Mouse (Mus musculus) G1E (cell line): ENCODE data around the gene Arid3b. TPM values are rescaled to one million over a fixed set of nuclear protein-coding genes. Genes with fewer than 3 reads are reported as not detected.

ENCODE experiments used
- ATAC-seq: 2 replicates; pipeline ENCODE4 v1.8.0; 2016; ENCODE audit warnings: mild to moderate bottlenecking; ENCODE audit not compliant: insufficient number of reproducible peaks, poor library complexity, low FRiP score, severe bottlenecking; ENCODE audit errors: extremely low read depth
- DNase-seq: peaks from one replicate; pipeline ENCODE4 v3.0.0; 2012; ENCODE audit warnings: low spot score
- H3K27me3 ChIP-seq: 2 replicates; pipeline ENCODE4 v1.6.1; 2012; ENCODE audit warnings: mild to moderate bottlenecking, low read length, inconsistent platforms; ENCODE audit not compliant: insufficient read depth
- H3K36me3 ChIP-seq: replicated peaks from 2 replicates; pipeline ENCODE3; 2012; ENCODE audit warnings: mild to moderate bottlenecking, inconsistent platforms
- H3K4me1 ChIP-seq: 2 replicates; pipeline ENCODE4 v1.6.1; 2012; ENCODE audit warnings: low read depth, low read length, inconsistent platforms, mixed read lengths; ENCODE audit not compliant: insufficient read depth
- H3K4me3 ChIP-seq: 2 replicates; pipeline ENCODE4 v1.5.1; 2012; ENCODE audit warnings: low read depth, mild to moderate bottlenecking, inconsistent platforms, low read length, moderate library complexity, mixed read lengths
- H3K9me3 ChIP-seq: replicated peaks from 2 replicates; pipeline ENCODE4 v1.6.1; 2012; ENCODE audit warnings: inconsistent platforms
- CTCF ChIP-seq: IDR thresholded peaks from 2 replicates; pipeline ENCODE4 v1.5.1; 2012; ENCODE audit warnings: low read depth, low read length, inconsistent platforms, mixed read lengths
- GATA1 ChIP-seq: IDR thresholded peaks from 2 replicates; pipeline ENCODE4 v1.6.1; 2012; ENCODE audit warnings: borderline replicate concordance, low read length, inconsistent platforms, mixed read lengths
- GATA2 ChIP-seq: IDR thresholded peaks from 2 replicates; pipeline ENCODE4 v1.6.1; 2012; ENCODE audit warnings: low read depth, low read length, inconsistent platforms, borderline replicate concordance
- POLR2AphosphoS5 ChIP-seq: IDR thresholded peaks from 2 replicates; pipeline ENCODE4 v1.6.1; 2012; ENCODE audit warnings: low read depth, low read length, inconsistent platforms; ENCODE audit not compliant: insufficient replicate concordance
- TAL1 ChIP-seq: conservative IDR thresholded peaks from 2 replicates; pipeline ENCODE4 v1.6.1; 2012; ENCODE audit warnings: low read depth, low read length, inconsistent platforms, mixed read lengths
- polyA plus RNA-seq: library from polyadenylated mRNA; stranded (reverse); fragments of >175 nt; gene quantifications from 2 replicates; pipeline ENCODE4 v1.2.3, GENCODE M21; 2012
- total RNA-seq, 2 experiments: library from RNA; stranded (forward) in 1 of 2; stranded (reverse) in 1 of 2; fragments of 200-1000 nt in 1 of 2; fragments of >200 nt in 1 of 2; fragmentation: Nextera tagmentation in 1 of 2; gene quantifications; 2 replicates each; pipeline ENCODE4 v1.2.3; 2014 to 2017

Arid3b gene
- total and polyA plus RNA-seq, 3 experiments: 6.1 to 19.5 (median 7.4) TPM

DNA sequence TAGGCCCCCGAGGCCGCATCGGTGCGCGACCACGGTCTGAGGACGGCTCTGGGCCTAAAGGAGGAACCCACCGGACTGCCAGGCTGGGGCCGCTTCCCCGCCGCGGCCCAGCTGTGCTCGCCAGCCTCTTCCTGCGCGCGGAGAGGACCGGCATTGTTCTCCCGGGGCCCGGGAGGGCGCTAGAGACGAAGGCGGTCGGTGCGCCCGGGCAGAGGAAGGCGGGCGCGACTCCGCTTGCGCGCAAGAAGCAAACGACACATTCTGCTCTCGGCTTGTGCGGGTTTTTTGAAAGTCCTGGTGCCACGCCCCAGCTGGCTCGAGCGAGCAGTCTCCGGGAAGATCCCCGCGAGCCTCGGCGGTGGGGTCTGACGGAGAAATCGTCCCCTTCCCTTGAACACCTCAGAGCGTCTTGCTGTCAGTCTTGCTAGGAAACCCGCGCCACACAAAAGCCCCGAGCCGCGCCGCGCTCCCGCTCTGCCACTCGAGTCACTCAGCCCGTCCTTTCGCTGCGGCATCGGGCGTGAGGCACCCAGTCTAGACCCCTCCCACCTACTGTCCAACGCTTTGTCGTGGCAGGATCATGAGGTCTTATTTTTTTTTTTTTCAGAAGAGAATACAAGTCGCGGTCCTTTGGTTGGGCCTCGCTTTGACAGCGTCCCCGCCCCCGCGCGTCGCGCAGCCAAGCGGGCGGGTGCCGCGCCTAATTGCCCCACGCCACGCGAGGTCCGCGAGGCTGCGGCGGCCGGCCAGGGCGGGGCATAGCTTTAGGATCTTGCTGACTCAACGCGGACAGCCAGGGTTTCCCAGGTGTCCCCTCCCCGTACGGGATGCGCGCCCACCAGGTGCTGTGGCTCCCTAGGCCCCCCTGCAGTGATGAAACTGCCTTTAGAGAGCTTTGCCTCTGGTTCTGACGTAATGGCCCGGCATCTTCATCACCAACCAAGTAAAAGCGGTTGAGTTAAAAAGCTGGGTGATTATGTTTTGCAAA is 70.9 kb downstream of the Arid3b start, which contains the start of gene Clk3:
Gene Clk3 (minus strand): TSS at position 497 of the 988 bp plus-strand sequence.
- no peaks in the 10 kb centered on the region; the same call in 1 of the 2 replicates for H3K27me3 ChIP-seq
- H3K4me1 ChIP-seq: peaks cover 77% of the 10 kb centered on the region
- peak within 1 kb of the TSS; percentile 95 for H3K4me3 ChIP-seq
- no peaks in the 10 kb centered on the region for H3K9me3 ChIP-seq
- peaks cover 26% of the 10 kb centered on the region for H3K36me3 ChIP-seq
- ATAC-seq: no peak
- TF ChIP-seq TAL1: no peak
- TF ChIP-seq GATA2: no peak
- no peak for TF ChIP-seq GATA1
- no peak for TF ChIP-seq CTCF
- TF ChIP-seq POLR2AphosphoS5: no peak
- DNase-seq: peak; percentile 61

DNA sequence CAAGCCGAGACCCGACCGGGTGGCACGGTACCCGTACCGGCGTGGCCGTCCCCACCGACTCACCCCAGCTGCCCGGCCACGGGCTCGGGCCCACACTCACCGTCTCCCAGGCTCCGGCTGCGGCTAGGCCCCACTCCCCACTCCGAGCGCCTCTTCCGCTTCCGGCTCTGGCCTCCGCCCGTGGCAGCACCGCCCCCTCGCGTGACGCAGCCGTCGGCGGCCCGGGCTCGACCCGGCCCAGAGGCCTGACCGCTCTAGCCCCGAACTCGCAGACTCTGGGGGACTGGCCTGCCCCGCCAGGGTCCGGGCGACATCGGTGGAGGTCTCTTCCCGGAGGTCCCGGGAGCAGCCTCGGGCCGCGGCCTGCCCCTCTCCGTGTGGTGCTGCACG is 71.6 kb downstream of the Arid3b start:
- TF ChIP-seq GATA2: no peak
- TF ChIP-seq TAL1: no peak
- TF ChIP-seq POLR2AphosphoS5: no peak
- TF ChIP-seq CTCF: no peak
- no peak for TF ChIP-seq GATA1
- Histone ChIP-seq H3K36me3 (peaks cover 33% of the 10 kb centered on the region), H3K4me3 (peak overlapping the region; percentile 95), H3K9me3 (no peaks in the 10 kb centered on the region), H3K4me1 (peaks cover 76% of the 10 kb centered on the region), H3K27me3 (no peaks in the 10 kb centered on the region; the same call in 1 of the 2 replicates)
- ATAC-seq (peak; percentile 35; the same call in 1 of the 2 replicates), DNase-seq (peak; percentile 98)

DNA sequence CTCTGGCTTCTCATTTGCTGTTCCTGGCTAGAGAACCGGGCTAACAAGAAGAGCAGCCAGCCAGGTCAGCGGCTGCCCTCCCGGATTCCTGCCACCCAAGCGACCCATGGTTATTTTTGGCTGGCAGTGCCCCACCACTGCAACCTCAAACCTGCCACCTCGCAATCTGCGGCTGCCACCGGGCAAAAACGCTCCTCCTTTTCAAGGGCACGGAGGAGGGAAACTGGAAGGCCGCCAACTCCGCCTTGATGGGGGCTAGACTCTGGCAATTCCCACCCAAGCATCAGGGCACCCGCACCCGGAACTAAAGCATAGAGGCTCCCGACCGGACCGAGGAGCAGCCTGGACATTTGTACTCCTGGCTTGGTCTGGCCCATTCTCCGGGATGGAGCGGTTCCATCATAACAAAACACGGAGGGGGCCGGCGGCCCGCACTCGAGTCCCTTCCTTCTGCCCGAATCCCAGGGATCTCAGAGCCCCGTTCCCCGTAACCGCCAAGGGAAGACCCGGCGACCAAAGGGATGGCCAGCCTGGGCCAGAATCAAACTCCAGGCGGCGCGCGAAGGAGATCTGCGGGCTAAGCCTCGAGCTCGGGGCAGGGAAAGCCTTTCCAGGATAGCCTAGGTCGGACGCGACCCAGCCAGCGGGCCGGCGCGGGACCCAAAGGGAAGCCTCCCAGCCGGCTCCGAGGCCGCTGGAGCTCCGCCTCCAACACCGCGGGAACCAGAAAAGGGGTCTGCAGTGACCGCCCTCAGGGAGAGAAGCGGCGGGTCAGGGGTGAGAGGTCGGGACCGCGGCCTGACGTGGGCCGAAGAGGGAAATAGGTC is 72.2 kb downstream of the Arid3b start:
- Histone ChIP-seq H3K4me1 (peaks cover 76% of the 10 kb centered on the region), H3K9me3 (no peaks in the 10 kb centered on the region), H3K4me3 (peak overlapping the region; percentile 95), H3K27me3 (no peaks in the 10 kb centered on the region; the same call in 1 of the 2 replicates), H3K36me3 (peaks cover 39% of the 10 kb centered on the region)
- no peak for DNase-seq
- no peak for TF ChIP-seq GATA1
- TF ChIP-seq GATA2: no peak
- no peak for TF ChIP-seq CTCF
- TF ChIP-seq TAL1: no peak
- TF ChIP-seq POLR2AphosphoS5: no peak
- ATAC-seq: no peak

DNA sequence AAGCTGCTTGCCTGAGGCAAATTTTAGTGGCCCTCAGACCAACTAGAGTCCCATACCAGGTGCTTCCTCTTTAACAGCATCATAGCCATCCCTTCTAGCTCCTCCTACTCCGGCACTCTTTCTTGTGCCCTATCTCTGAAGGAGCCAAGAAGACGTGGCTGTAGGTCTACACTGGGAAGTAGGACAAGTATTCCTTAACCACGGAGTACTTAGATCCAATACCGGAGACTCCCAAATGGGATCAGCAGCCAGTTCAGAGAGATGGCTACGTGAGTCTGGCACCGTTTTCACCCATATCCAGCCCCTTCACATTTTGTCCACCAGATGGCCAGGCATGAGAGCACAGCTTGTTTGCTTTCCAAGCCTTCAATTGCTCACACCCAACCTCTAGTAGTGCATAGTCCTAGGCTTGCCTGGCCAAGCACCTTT is 74.0 kb downstream of the Arid3b start:
- Histone ChIP-seq H3K4me1 (peaks cover 83% of the 10 kb centered on the region), H3K4me3 (peak overlapping the region; percentile 95; the same call in 1 of the 2 replicates), H3K36me3 (peaks cover 57% of the 10 kb centered on the region), H3K27me3 (no peaks in the 10 kb centered on the region; the same call in 1 of the 2 replicates), H3K9me3 (no peaks in the 10 kb centered on the region)
- peak; percentile 62 for DNase-seq
- TF ChIP-seq GATA2 (no peak), CTCF (peak; percentile 46; the same call in 1 of the 2 replicates)
- no peak for ATAC-seq

DNA sequence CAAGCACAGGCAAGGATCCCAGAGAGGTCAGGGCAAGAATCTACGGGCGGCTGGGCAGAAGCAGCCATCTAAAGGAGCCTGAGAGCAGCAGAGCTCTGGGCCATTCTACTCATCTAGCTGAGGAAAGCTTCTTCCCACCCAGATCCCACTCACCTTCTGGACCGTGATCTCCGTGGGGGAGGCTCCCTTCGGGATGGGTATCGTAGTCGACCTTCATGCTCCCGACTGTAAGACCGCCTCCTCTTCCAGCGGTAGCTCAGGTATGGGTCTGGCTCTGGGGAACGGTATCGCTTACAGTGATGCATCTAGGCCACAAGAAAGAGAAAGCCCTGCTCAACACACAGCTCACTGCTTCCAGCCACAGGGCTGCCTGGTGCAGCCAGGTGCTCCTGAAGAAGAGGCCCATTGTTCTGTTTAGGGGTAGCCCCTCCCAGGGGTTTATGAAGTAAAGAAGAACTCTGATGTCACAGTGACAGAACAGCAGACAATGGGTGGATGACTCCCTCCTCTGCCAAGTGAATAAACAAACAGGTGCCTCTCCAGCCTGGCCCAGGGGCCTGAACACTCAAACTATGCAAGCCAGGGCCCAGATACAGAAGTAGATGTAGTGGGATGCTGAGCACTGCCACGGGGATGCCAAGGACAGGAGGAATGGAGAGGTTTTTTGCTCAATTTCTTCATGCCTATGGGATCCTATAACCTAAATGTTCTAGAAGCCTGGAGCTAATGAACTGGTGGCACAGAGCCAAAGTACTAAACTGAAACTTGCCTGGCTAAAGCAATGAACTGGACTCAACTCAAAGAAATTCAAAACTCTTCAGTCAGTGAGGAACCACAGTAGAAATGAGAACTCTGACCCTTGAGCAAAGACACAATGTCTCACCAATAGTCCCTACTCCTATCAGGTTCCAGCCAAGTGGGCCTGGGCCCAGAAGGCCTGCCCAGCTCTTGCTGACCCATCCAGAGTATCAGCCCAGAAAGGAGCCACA is 74.7 kb downstream of the Arid3b start:
- Histone ChIP-seq H3K9me3 (no peaks in the 10 kb centered on the region), H3K4me1 (peaks cover 79% of the 10 kb centered on the region), H3K4me3 (peak overlapping the region; percentile 24; the same call in 1 of the 2 replicates), H3K27me3 (no peaks in the 10 kb centered on the region; the same call in 1 of the 2 replicates), H3K36me3 (peaks cover 64% of the 10 kb centered on the region)
- DNase-seq (no peak), ATAC-seq (no peak)
- no peak for TF ChIP-seq TAL1
